Mouse (Mus musculus) lung, postnatal 0 days (tissue): ENCODE data around the gene Smyd5.

Source experiments
- CTCF ChIP-seq: IDR thresholded peaks from 2 replicates; pipeline ENCODE4 v1.5.1; 2016; ENCODE audit warnings: antibody characterized with exemption, mild to moderate bottlenecking
- EP300 ChIP-seq: IDR thresholded peaks from 2 replicates; pipeline ENCODE4 v1.6.1; 2016; ENCODE audit warnings: antibody characterized with exemption, mild to moderate bottlenecking, control low read depth

GRCm38 (mm10) chr6:85490252-85490651 is 58.5 kb downstream of the Smyd5 start:
- TF ChIP-seq EP300 (no peak), CTCF (no peak)
